Mouse (Mus musculus): ENCODE measurements around the gene Rapsn. TPM values are rescaled to one million over a fixed set of nuclear protein-coding genes. Genes with fewer than 3 reads are reported as not detected.
"Not testable (repeated sequence)": the region's sequence is repeated elsewhere in the genome, so short reads cannot be mapped to it uniquely, and the experiment has no call there.

Rapsn gene
- polyA plus RNA-seq (2015; fragmentation: Nextera tagmentation; extraction: Ambion mirVana): 0.72 and 0.94 TPM in 2 replicates

DNA sequence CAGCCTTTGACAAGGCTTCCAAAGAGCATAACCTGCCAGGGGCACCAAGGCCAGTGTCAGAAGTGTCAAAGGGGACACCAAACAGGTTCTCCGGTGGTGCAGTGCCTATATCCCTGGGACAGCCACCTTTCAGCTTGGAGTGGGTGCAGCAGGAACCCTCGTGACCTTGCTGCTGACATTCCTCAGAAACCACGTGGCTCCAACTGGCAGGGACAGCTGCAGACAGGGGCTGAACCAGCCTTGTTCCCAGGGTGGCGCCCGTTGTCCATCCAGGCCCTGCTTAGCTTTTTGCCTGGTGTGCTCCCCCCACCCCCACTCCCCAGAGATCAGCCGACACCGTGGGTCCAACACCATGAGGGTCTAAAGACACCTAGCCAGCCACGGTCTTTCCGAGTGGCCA, at the start of gene Rapsn:
Rapsn (plus strand) TSS at position 236 of the 400 bp plus-strand sequence.
- 50% methylated on average over 9 of the region's 9 CpGs for WGBS
- no peaks in the 10 kb centered on the region for H3K9me3 ChIP-seq (ENCODE audit: control insufficient read depth, low read length)
- no peak within 1 kb of the TSS for H3K27ac ChIP-seq (ENCODE audit: low read length)
- H3K36me3 ChIP-seq (ENCODE audit: control insufficient read depth, insufficient read depth, low read length): no peaks in the 10 kb centered on the region
- no peak within 1 kb of the TSS; the same call in 1 of the 2 replicates for H3K9ac ChIP-seq (ENCODE audit: low read depth, low read length)
- peak; percentile 59 for ATAC-seq
- no peak within 1 kb of the TSS for H3K4me3 ChIP-seq (ENCODE audit: low read length)
- no peaks in the 10 kb centered on the region for H3K27me3 ChIP-seq (replicated peaks; ENCODE audit: control insufficient read depth, insufficient read depth, low read length)
- no peaks in the 10 kb centered on the region for H3K4me1 ChIP-seq (ENCODE audit: control insufficient read depth, insufficient read depth, low read length)
- H3K4me2 ChIP-seq (ENCODE audit: low read depth, low read length): no peak within 1 kb of the TSS

DNA sequence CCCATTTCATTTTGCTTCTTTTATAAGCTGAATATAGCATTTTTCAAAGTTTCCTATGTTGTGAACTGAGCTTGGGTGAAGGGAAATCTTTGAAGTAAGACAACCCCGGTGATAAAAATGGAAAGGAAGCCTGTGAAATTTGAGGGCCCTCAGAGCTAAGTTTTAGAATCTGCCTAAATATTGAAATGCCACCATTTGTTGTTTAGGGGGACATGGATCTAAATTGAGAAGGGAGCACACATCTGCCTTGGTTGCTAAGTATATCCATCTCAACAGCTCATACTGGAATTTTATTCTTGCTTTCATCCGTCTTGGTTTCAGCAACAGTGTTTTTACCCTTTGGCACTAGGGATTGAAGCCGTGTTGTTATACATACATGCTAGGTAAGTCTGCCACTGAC, 49.4 kb upstream of the Rapsn start:
- Histone ChIP-seq H3K36me3 (ENCODE audit: control insufficient read depth, insufficient read depth, low read length) (no peaks in the 10 kb centered on the region), H3K9me3 (ENCODE audit: control insufficient read depth, low read length) (no peaks in the 10 kb centered on the region), H3K4me1 (ENCODE audit: control insufficient read depth, insufficient read depth, low read length) (no peaks in the 10 kb centered on the region), H3K27ac (ENCODE audit: low read length) (no peak overlapping the region), H3K27me3 (replicated peaks; ENCODE audit: control insufficient read depth, insufficient read depth, low read length) (no peaks in the 10 kb centered on the region), H3K4me3 (ENCODE audit: low read length) (no peak overlapping the region), H3K9ac (ENCODE audit: low read depth, low read length) (no peak overlapping the region), H3K4me2 (ENCODE audit: low read depth, low read length) (no peak overlapping the region)
- WGBS: 88% methylated on average over 3 of the region's 3 CpGs
- no peak for ATAC-seq

DNA sequence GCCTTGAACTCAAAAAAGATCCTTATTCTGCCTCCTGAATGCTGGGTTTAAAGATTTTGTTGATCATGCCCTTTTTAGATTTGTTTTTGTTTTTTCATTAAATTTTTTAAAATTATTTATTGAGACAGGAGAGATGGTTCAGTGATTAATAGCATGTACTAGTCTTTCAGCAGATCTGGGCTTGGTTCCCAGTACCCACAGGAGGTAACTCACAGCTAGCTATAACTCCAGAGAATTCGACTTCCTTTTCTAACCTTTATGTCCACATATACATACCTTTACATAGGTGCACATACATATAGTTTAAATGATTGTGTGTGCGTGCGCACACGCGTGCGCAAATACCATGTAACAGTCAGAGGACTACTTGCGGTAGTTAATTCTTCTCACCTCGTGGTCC, 26.9 kb upstream of the Rapsn start:
- WGBS: 94% methylated on average over 8 of the region's 8 CpGs
- ATAC-seq: no peak
- H3K9me3 ChIP-seq (ENCODE audit: control insufficient read depth, low read length): no peaks in the 10 kb centered on the region

DNA sequence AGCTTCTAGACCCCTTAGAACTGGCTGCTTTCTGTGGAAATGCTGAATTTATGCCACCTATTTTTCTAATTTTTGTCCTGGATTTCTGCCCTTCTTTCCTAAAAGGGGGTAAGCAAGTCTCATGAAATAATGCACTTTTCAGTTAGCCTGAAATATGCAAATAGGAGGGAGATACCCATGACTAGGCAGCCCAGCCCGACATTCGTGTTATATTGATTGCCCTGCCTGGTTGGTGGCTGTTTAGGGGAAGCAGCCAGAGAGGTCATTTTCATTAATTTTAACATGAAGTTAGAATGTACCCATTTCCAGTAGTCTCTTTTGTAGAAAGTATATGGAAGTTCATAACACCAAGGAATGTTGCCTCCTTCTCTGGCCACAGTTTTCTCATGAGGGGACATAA, 21.5 kb upstream of the Rapsn start:
- H3K4me2 ChIP-seq (ENCODE audit: low read depth, low read length): no peak overlapping the region
- H3K27me3 ChIP-seq (replicated peaks; ENCODE audit: control insufficient read depth, insufficient read depth, low read length): no peaks in the 10 kb centered on the region
- H3K36me3 ChIP-seq (ENCODE audit: control insufficient read depth, insufficient read depth, low read length): peaks cover 14% of the 10 kb centered on the region; the same call in 1 of the 2 replicates
- H3K4me3 ChIP-seq (ENCODE audit: low read length): no peak overlapping the region
- H3K27ac ChIP-seq (ENCODE audit: low read length): no peak overlapping the region
- no peaks in the 10 kb centered on the region for H3K4me1 ChIP-seq (ENCODE audit: control insufficient read depth, insufficient read depth, low read length)
- no peak overlapping the region for H3K9ac ChIP-seq (ENCODE audit: low read depth, low read length)
- no peak for ATAC-seq
- WGBS: 89% methylated on average over 2 of the region's 2 CpGs
- H3K9me3 ChIP-seq (ENCODE audit: control insufficient read depth, low read length): no peaks in the 10 kb centered on the region

More for the DNA sequence above, 26.9 kb upstream of the Rapsn start:
- Histone ChIP-seq H3K4me1 (ENCODE audit: control insufficient read depth, insufficient read depth, low read length) (no peaks in the 10 kb centered on the region), H3K27me3 (replicated peaks; ENCODE audit: control insufficient read depth, insufficient read depth, low read length) (no peaks in the 10 kb centered on the region), H3K9ac (ENCODE audit: low read depth, low read length) (no peak overlapping the region), H3K36me3 (ENCODE audit: control insufficient read depth, insufficient read depth, low read length) (peaks cover 16% of the 10 kb centered on the region), H3K4me2 (ENCODE audit: low read depth, low read length) (no peak overlapping the region), H3K4me3 (ENCODE audit: low read length) (no peak overlapping the region), H3K27ac (ENCODE audit: low read length) (no peak overlapping the region)

DNA sequence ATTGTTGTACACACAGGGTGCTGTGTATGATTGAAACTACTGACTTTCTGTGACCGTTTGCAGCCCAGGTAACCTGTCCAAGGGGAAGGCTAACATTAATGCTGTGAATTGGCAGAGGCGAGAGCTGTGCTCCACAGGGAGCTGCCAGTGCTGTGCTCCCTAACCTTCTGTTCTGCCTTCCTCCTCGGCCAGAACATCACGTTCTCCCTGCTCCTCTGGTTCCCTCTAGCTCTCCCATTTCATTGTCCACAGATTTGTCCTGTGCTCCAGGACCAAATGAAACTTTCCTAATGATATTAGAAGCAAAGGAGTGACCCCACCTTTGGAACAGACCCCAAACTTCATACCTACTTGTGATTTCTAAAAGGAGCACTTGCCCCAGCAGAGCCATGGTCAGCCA, 20.0 kb upstream of the Rapsn start:
- no peak overlapping the region for H3K4me3 ChIP-seq (ENCODE audit: low read length)
- peaks cover 17% of the 10 kb centered on the region; the same call in 1 of the 2 replicates for H3K36me3 ChIP-seq (ENCODE audit: control insufficient read depth, insufficient read depth, low read length)
- no peak for ATAC-seq
- no peaks in the 10 kb centered on the region for H3K9me3 ChIP-seq (ENCODE audit: control insufficient read depth, low read length)
- no peak overlapping the region for H3K27ac ChIP-seq (ENCODE audit: low read length)
- H3K27me3 ChIP-seq (replicated peaks; ENCODE audit: control insufficient read depth, insufficient read depth, low read length): no peaks in the 10 kb centered on the region
- no peak overlapping the region for H3K9ac ChIP-seq (ENCODE audit: low read depth, low read length)
- H3K4me1 ChIP-seq (ENCODE audit: control insufficient read depth, insufficient read depth, low read length): no peaks in the 10 kb centered on the region
- H3K4me2 ChIP-seq (ENCODE audit: low read depth, low read length): no peak overlapping the region
- WGBS: 87% methylated on average over 4 of the region's 4 CpGs

GRCm38 (mm10) chr2:91018061-91018788, 17.2 kb upstream of the Rapsn start:
- Histone ChIP-seq H3K27me3 (replicated peaks; ENCODE audit: control insufficient read depth, insufficient read depth, low read length) (no peaks in the 10 kb centered on the region), H3K4me2 (ENCODE audit: low read depth, low read length) (no peak overlapping the region), H3K27ac (ENCODE audit: low read length) (no peak overlapping the region), H3K9me3 (ENCODE audit: control insufficient read depth, low read length) (no peaks in the 10 kb centered on the region), H3K9ac (ENCODE audit: low read depth, low read length) (no peak overlapping the region), H3K36me3 (ENCODE audit: control insufficient read depth, insufficient read depth, low read length) (peaks cover 17% of the 10 kb centered on the region; the same call in 1 of the 2 replicates), H3K4me1 (ENCODE audit: control insufficient read depth, insufficient read depth, low read length) (no peaks in the 10 kb centered on the region), H3K4me3 (ENCODE audit: low read length) (no peak overlapping the region)
- 87% methylated on average over 8 of the region's 8 CpGs for WGBS
- no peak for ATAC-seq

- no peaks in the 10 kb centered on the region for H3K4me1 ChIP-seq (ENCODE audit: control insufficient read depth, insufficient read depth, low read length)
- no peak for ATAC-seq
- 90% methylated on average over 3 of the region's 3 CpGs for WGBS
Measured at GRCm38 (mm10) chr2:91019911-91020310, 15.5 kb upstream of the Rapsn start.

DNA sequence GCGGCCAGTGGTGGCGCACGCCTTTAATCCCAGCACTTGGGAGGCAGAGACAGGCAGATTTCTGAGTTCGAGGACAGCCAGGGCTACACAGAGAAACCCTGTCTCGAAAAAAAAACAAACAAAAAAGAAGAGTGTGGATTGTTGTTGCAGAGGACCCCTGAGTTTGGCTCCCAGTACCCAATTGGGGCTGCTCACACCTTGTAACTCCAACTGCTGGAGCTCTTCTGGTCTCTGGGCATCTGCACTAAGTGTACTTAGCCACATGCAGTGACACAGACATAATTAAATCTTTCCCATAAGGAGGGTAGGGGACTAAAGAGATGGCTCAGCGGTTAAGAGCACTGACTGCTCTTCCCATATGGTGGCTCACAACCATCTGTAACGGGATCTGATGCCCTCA, 13.2 kb upstream of the Rapsn start:
- not testable (repeated sequence) for H3K9ac ChIP-seq (ENCODE audit: low read depth, low read length); H3K4me2 ChIP-seq (ENCODE audit: low read depth, low read length); H3K36me3 ChIP-seq (ENCODE audit: control insufficient read depth, insufficient read depth, low read length); H3K4me1 ChIP-seq (ENCODE audit: control insufficient read depth, insufficient read depth, low read length); H3K27me3 ChIP-seq (replicated peaks; ENCODE audit: control insufficient read depth, insufficient read depth, low read length); ATAC-seq; H3K4me3 ChIP-seq (ENCODE audit: low read length); H3K9me3 ChIP-seq (ENCODE audit: control insufficient read depth, low read length); H3K27ac ChIP-seq (ENCODE audit: low read length)
- 97% methylated on average over 7 of the region's 7 CpGs for WGBS

More at GRCm38 (mm10) chr2:91019911-91020310, 15.5 kb upstream of the Rapsn start:
- Histone ChIP-seq H3K9ac (ENCODE audit: low read depth, low read length) (no peak overlapping the region), H3K36me3 (ENCODE audit: control insufficient read depth, insufficient read depth, low read length) (peaks cover 12% of the 10 kb centered on the region; the same call in 1 of the 2 replicates), H3K9me3 (ENCODE audit: control insufficient read depth, low read length) (no peaks in the 10 kb centered on the region), H3K27me3 (replicated peaks; ENCODE audit: control insufficient read depth, insufficient read depth, low read length) (no peaks in the 10 kb centered on the region), H3K4me3 (ENCODE audit: low read length) (no peak overlapping the region), H3K27ac (ENCODE audit: low read length) (no peak overlapping the region), H3K4me2 (ENCODE audit: low read depth, low read length) (no peak overlapping the region)

DNA sequence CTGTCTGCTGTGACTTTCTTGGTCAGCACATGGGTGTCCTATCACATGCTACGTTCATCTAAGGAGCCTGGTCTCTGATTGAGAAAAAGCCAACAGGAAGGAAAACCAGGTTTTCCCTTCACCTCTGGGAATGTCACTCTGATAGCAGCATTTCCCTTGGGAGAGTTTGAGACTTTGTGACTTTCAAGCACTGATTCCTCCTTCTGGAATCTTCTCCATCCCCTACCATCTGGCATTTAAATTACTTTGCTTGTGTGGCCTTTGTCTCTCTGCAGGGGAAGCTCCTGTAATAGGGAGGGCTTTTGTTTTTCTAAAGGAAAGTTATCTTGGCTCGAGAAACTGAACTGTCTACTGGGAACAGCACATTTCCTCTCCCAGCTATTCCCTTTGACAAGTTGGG, 12.3 kb upstream of the Rapsn start:
- peaks cover 5% of the 10 kb centered on the region; the same call in 1 of the 2 replicates for H3K36me3 ChIP-seq (ENCODE audit: control insufficient read depth, insufficient read depth, low read length)
- H3K4me3 ChIP-seq (ENCODE audit: low read length): no peak overlapping the region
- no peaks in the 10 kb centered on the region for H3K9me3 ChIP-seq (ENCODE audit: control insufficient read depth, low read length)
- 70% methylated on average over 2 of the region's 2 CpGs for WGBS
- no peak overlapping the region for H3K27ac ChIP-seq (ENCODE audit: low read length)
- H3K4me1 ChIP-seq (ENCODE audit: control insufficient read depth, insufficient read depth, low read length): no peaks in the 10 kb centered on the region
- H3K9ac ChIP-seq (ENCODE audit: low read depth, low read length): no peak overlapping the region
- H3K27me3 ChIP-seq (replicated peaks; ENCODE audit: control insufficient read depth, insufficient read depth, low read length): no peaks in the 10 kb centered on the region
- no peak for ATAC-seq
- no peak overlapping the region for H3K4me2 ChIP-seq (ENCODE audit: low read depth, low read length)

Data from intestine, embryonic 16.5 days (tissue).